Mouse (Mus musculus) kidney, embryonic 15.5 days (tissue): Measurements from ENCODE around the gene Anks1b. TPM values are rescaled to one million over a fixed set of nuclear protein-coding genes. Genes with fewer than 3 reads are reported as not detected.

Experiments
- ATAC-seq: fragments of 200-750 bp; cut with Nextera tagmentation; replicated peaks from 2 replicates; pipeline ENCODE4 v1.8.0; 2017; ENCODE audit warnings: moderate TSS enrichment; ENCODE audit not compliant: low FRiP score
- H3K27ac ChIP-seq: fragments of 300-500 bp; sonication (generic); 2 replicates; pipeline ENCODE4 v1.5.1; 2015; ENCODE audit warnings: mild to moderate bottlenecking, inconsistent platforms
- H3K27me3 ChIP-seq: fragments of 300-500 bp; sonication (generic); 2 replicates; pipeline ENCODE4 v1.6.1; 2015; ENCODE audit warnings: inconsistent platforms
- H3K36me3 ChIP-seq: fragments of 300-500 bp; sonication (generic); 2 replicates; pipeline ENCODE4 v1.6.1; 2015; ENCODE audit warnings: inconsistent platforms
- H3K4me1 ChIP-seq: fragments of 300-500 bp; sonication (generic); 2 replicates; pipeline ENCODE4 v1.6.1; 2015; ENCODE audit warnings: inconsistent platforms
- H3K4me2 ChIP-seq: fragments of 300-500 bp; sonication (generic); 2 replicates; pipeline ENCODE4 v1.6.1; 2015; ENCODE audit warnings: moderate library complexity, mild to moderate bottlenecking, inconsistent platforms
- H3K4me3 ChIP-seq: fragments of 300-500 bp; sonication (generic); replicated peaks from 2 replicates; pipeline ENCODE4 v1.5.1; 2015; ENCODE audit warnings: mild to moderate bottlenecking, inconsistent platforms
- H3K9ac ChIP-seq: fragments of 300-500 bp; sonication (generic); 2 replicates; pipeline ENCODE4 v1.6.1; 2015; ENCODE audit warnings: mild to moderate bottlenecking, inconsistent platforms
- H3K9me3 ChIP-seq: fragments of 300-500 bp; sonication (generic); replicated peaks from 2 replicates; pipeline ENCODE4 v1.6.1; 2016; ENCODE audit warnings: inconsistent platforms
- WGBS: fragments of 180-500 bp; shearing (Covaris S2); methylation state at CpG from one replicate; pipeline ENCODE4 v1.1.7; 2015; ENCODE audit warnings: mixed read lengths; 5-methylcytosine and 5-hydroxymethylcytosine counted together
- polyA plus RNA-seq: library from polyadenylated mRNA; unstranded; fragments of >200 nt; fragmentation: Nextera tagmentation; extraction: Ambion mirVana; gene quantifications from 2 replicates; pipeline ENCODE4 v1.2.1, GENCODE M21; 2015

Gene Anks1b
- polyA plus RNA-seq, 1 experiment from 2014 or later, result 4.1 TPM

DNA sequence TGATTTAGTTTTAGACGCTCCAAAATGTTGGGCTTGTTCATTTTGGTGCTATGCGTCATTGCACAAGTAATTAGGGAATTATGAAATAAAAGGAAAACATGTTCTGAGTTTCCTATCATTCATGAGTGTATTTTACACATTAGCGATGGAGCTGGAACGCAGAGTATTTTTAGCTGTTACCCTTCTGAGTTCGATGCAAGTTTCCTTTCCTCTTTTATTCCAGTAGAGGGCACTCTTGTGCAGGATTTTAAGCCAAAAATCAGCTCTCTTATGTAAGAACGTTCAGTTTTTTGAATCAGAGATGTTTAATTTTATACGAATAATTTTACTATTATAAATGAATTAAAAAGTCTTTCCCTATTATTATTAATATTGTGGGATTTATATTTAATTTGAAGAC is 208.3 kb downstream of the Anks1b start:
- H3K4me2 ChIP-seq, result no peak overlapping the region
- no peaks in the 10 kb centered on the region for H3K36me3 ChIP-seq
- no peaks in the 10 kb centered on the region for H3K27me3 ChIP-seq
- H3K4me1 ChIP-seq, result no peaks in the 10 kb centered on the region
- no peaks in the 10 kb centered on the region for H3K9me3 ChIP-seq
- no peak overlapping the region for H3K4me3 ChIP-seq
- H3K27ac ChIP-seq, result no peak overlapping the region
- ATAC-seq, result no peak
- 19% methylated on average over 7 of the region's 7 CpGs for WGBS
- no peak overlapping the region for H3K9ac ChIP-seq

DNA sequence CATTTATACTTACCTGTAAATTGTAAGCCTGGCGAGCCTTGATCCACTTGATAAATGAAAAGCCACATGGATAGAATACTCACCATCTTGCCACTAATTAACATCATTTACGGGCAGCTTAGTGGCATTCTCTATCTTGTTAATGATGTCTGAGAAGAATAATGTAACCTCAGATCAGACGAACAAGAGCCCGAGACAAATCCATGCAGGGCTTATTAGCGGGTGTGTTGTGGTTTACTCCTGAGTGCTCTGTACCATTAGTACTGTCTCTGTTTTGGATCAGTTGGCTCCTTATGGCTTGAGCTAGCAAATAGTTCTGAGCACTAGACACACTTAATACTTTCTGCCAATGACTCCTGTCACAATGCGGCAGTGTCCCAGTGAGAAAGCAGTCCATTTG is 220.6 kb downstream of the Anks1b start:
- Histone ChIP-seq H3K27me3 (no peaks in the 10 kb centered on the region), H3K9ac (no peak overlapping the region), H3K27ac (no peak overlapping the region), H3K4me3 (no peak overlapping the region), H3K9me3 (no peaks in the 10 kb centered on the region), H3K4me1 (no peaks in the 10 kb centered on the region), H3K4me2 (no peak overlapping the region), H3K36me3 (no peaks in the 10 kb centered on the region)
- 90% methylated on average over 6 of the region's 6 CpGs for whole genome bisulfite sequencing
- ATAC-seq, result no peak

- peak; percentile 69 for ATAC-seq
- Histone ChIP-seq H3K9ac (no peak overlapping the region), H3K4me2 (no peak overlapping the region), H3K27me3 (no peaks in the 10 kb centered on the region), H3K4me1 (no peaks in the 10 kb centered on the region), H3K9me3 (no peaks in the 10 kb centered on the region), H3K36me3 (no peaks in the 10 kb centered on the region), H3K27ac (no peak overlapping the region), H3K4me3 (no peak overlapping the region)
- 26% methylated on average over 5 of the region's 5 CpGs for WGBS
Observed at GRCm38 (mm10) chr10:90112662-90113061, 239.4 kb downstream of the Anks1b start.

DNA sequence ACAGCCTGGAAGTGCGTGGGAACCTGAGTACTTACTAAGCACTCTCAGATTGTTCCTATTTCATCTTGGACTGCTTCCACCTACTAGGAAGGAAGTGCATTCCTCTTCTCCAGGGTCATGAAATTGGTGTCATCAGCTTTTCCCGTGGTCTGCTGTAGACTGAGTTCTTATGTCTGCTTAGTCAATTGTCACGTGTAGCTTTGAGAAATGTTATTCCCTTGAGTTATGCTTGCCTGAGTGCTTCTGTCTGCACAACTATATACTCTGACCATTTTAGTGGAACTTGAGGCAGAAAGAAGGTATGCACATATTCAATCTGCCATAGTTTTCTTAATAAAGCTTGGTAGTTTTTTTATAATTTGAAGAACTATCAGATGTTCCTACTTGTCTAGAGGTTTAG is 243.6 kb downstream of the Anks1b start:
- Histone ChIP-seq H3K9ac (no peak overlapping the region), H3K27me3 (no peaks in the 10 kb centered on the region), H3K4me1 (no peaks in the 10 kb centered on the region), H3K4me3 (no peak overlapping the region), H3K4me2 (no peak overlapping the region), H3K36me3 (no peaks in the 10 kb centered on the region), H3K27ac (no peak overlapping the region), H3K9me3 (no peaks in the 10 kb centered on the region)
- no peak for ATAC-seq
- 76% methylated on average over 3 of the region's 3 CpGs for WGBS

- H3K9ac ChIP-seq, result no peak overlapping the region
Observed at GRCm38 (mm10) chr10:90117836-90118235, 244.5 kb downstream of the Anks1b start.

DNA sequence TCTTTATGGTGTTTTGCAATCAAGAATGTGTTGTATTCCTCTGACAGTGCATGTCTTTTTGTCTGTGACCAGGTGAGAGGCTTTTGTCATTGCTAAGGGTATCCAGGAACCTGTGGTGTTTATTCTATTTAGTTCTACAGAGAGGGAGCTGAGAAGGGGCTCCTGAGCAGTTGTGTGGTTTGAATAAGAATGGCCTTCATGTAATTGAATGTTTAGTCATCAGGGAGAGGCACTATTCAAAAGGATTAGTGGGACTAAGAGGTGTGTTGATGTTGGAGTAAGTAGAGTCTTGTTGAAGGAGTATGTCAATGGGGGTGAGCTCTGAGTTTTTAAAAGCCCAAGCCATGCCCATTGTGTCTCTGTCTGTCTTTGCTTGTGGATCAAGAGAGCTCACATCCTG is 264.2 kb downstream of the Anks1b start:
- Histone ChIP-seq H3K9me3 (0 out of 2 replicates have a peak, but pooled peaks cover 7% of the 10 kb centered on the region), H3K36me3 (no peaks in the 10 kb centered on the region)

More at GRCm38 (mm10) chr10:90117836-90118235, 244.5 kb downstream of the Anks1b start:
- Histone ChIP-seq H3K4me1 (no peaks in the 10 kb centered on the region), H3K9me3 (no peaks in the 10 kb centered on the region), H3K4me3 (no peak overlapping the region), H3K36me3 (no peaks in the 10 kb centered on the region), H3K27ac (no peak overlapping the region), H3K27me3 (no peaks in the 10 kb centered on the region), H3K4me2 (no peak overlapping the region)
- no peak for ATAC-seq
- WGBS, result 84% methylated on average over 2 of the region's 2 CpGs

GRCm38 (mm10) chr10:90140947-90141346 is 267.6 kb downstream of the Anks1b start:
- Histone ChIP-seq H3K9me3 (no peaks in the 10 kb centered on the region), H3K4me1 (no peaks in the 10 kb centered on the region), H3K27ac (no peak overlapping the region), H3K9ac (no peak overlapping the region), H3K27me3 (no peaks in the 10 kb centered on the region), H3K4me2 (no peak overlapping the region), H3K4me3 (no peak overlapping the region), H3K36me3 (no peaks in the 10 kb centered on the region)
- ATAC-seq, result no peak

More for the DNA sequence above, 264.2 kb downstream of the Anks1b start:
- Histone ChIP-seq H3K4me3 (no peak overlapping the region), H3K4me2 (no peak overlapping the region), H3K4me1 (no peaks in the 10 kb centered on the region), H3K9ac (no peak overlapping the region), H3K27ac (no peak overlapping the region), H3K27me3 (no peaks in the 10 kb centered on the region)
- ATAC-seq, result no peak

GRCm38 (mm10) chr10:90144444-90144843 is 271.1 kb downstream of the Anks1b start:
- Histone ChIP-seq H3K4me3 (no peak overlapping the region), H3K9ac (no peak overlapping the region), H3K9me3 (0 out of 2 replicates have a peak, but pooled peaks cover 2% of the 10 kb centered on the region), H3K27me3 (no peaks in the 10 kb centered on the region), H3K27ac (no peak overlapping the region), H3K4me2 (no peak overlapping the region), H3K4me1 (no peaks in the 10 kb centered on the region), H3K36me3 (no peaks in the 10 kb centered on the region)
- ATAC-seq, result no peak
- WGBS, result 94% methylated on average over 1 of the region's 1 CpGs

GRCm38 (mm10) chr10:90151510-90151909 is 278.2 kb downstream of the Anks1b start:
- no peak for ATAC-seq
- H3K4me2 ChIP-seq, result no peak overlapping the region
- no peaks in the 10 kb centered on the region for H3K27me3 ChIP-seq
- no peak overlapping the region for H3K4me3 ChIP-seq
- no peaks in the 10 kb centered on the region for H3K36me3 ChIP-seq
- no peak overlapping the region for H3K27ac ChIP-seq
- H3K9me3 ChIP-seq, result 0 out of 2 replicates have a peak, but pooled peaks cover 2% of the 10 kb centered on the region
- H3K4me1 ChIP-seq, result no peaks in the 10 kb centered on the region
- H3K9ac ChIP-seq, result no peak overlapping the region

DNA sequence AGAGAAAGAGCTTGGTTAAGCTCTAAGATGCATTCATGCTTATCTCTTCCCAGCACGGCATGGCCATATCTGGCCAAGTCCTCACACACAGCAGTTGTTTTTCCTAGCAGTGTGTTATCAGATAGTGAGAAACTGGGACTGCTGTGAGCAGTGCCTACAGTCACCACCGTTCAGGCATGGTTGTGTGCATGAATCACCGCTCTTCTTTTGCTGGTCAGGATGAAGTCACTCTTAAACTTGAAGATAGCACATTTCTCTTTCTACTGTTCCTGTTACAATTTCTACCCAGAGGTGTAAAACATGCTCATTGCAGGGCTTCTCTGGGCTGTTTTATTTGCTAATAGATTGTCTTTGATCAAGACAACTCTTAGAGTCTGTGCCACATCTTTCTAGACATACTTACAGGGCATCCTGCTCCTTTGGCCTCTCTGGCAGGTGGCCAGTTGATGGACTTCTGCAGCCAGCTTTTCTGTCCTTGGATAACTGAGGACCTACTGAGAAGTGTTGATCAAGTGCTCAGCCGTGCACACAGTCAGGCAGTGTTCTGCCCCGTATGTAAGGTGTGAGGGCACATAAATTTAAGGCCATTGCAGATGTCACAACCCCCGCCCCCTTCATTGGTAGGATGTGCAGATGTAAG is 296.8 kb downstream of the Anks1b start:
- Histone ChIP-seq H3K4me1 (no peaks in the 10 kb centered on the region), H3K27me3 (no peaks in the 10 kb centered on the region), H3K9me3 (no peaks in the 10 kb centered on the region), H3K27ac (no peak overlapping the region), H3K4me2 (no peak overlapping the region), H3K9ac (no peak overlapping the region), H3K36me3 (no peaks in the 10 kb centered on the region), H3K4me3 (no peak overlapping the region)
- WGBS, result 76% methylated on average over 6 of the region's 6 CpGs
- no peak for ATAC-seq

GRCm38 (mm10) chr10:90190366-90190765 is 317.1 kb downstream of the Anks1b start:
- WGBS, result 64% methylated on average over 5 of the region's 5 CpGs
- H3K4me2 ChIP-seq, result no peak overlapping the region

GRCm38 (mm10) chr10:90196936-90197335 is 323.6 kb downstream of the Anks1b start:
- no peaks in the 10 kb centered on the region for H3K36me3 ChIP-seq
- no peak for ATAC-seq
- H3K27ac ChIP-seq, result no peak overlapping the region
- H3K27me3 ChIP-seq, result no peaks in the 10 kb centered on the region
- H3K4me2 ChIP-seq, result no peak overlapping the region
- H3K4me1 ChIP-seq, result no peaks in the 10 kb centered on the region
- H3K9me3 ChIP-seq, result no peaks in the 10 kb centered on the region
- no peak overlapping the region for H3K4me3 ChIP-seq
- no peak overlapping the region for H3K9ac ChIP-seq
- WGBS, result 67% methylated on average over 5 of the region's 5 CpGs

More at GRCm38 (mm10) chr10:90190366-90190765, 317.1 kb downstream of the Anks1b start:
- Histone ChIP-seq H3K27ac (no peak overlapping the region), H3K9ac (no peak overlapping the region), H3K27me3 (no peaks in the 10 kb centered on the region), H3K4me1 (no peaks in the 10 kb centered on the region), H3K9me3 (no peaks in the 10 kb centered on the region), H3K4me3 (no peak overlapping the region), H3K36me3 (no peaks in the 10 kb centered on the region)
- no peak for ATAC-seq

GRCm38 (mm10) chr10:90210044-90210443 is 336.7 kb downstream of the Anks1b start:
- Histone ChIP-seq H3K4me1 (no peaks in the 10 kb centered on the region), H3K27me3 (no peaks in the 10 kb centered on the region), H3K36me3 (no peaks in the 10 kb centered on the region), H3K27ac (no peak overlapping the region), H3K4me3 (no peak overlapping the region), H3K9ac (no peak overlapping the region), H3K9me3 (no peaks in the 10 kb centered on the region), H3K4me2 (no peak overlapping the region)
- no peak for ATAC-seq
- 89% methylated on average over 6 of the region's 6 CpGs for WGBS
